Mouse (Mus musculus) urinary bladder, postnatal 10 days (tissue): ENCODE data around the gene Gm11020.

Source experiments
- DNase-seq: peaks from one replicate; pipeline ENCODE4 v3.0.0; 2022; ENCODE audit warnings: low spot score

Gene Gm11020

GRCm38 (mm10) chr8:104342426-104342825 is 21.1 kb downstream of the Gm11020 start:
- DNase-seq = no peak

- peak; percentile 57 for DNase-seq
Observed at GRCm38 (mm10) chr8:104343957-104344356, 22.6 kb downstream of the Gm11020 start.

GRCm38 (mm10) chr8:104344622-104345021 is 23.3 kb downstream of the Gm11020 start:
- DNase-seq = no peak

GRCm38 (mm10) chr8:104346706-104347105 is 25.3 kb downstream of the Gm11020 start:
- DNase-seq = no peak

- DNase-seq = no peak
Observed at GRCm38 (mm10) chr8:104348971-104349370, 27.6 kb downstream of the Gm11020 start.

- no peak for DNase-seq
Observed at GRCm38 (mm10) chr8:104350047-104350446, 28.7 kb downstream of the Gm11020 start.

GRCm38 (mm10) chr8:104353186-104353585 is 31.8 kb downstream of the Gm11020 start:
- DNase-seq = no peak

- no peak for DNase-seq
Observed at GRCm38 (mm10) chr8:104354504-104354903, 33.1 kb downstream of the Gm11020 start.

- DNase-seq = no peak
Observed at GRCm38 (mm10) chr8:104358637-104359036, 37.3 kb downstream of the Gm11020 start.

GRCm38 (mm10) chr8:104359778-104360456 is 38.5 kb downstream of the Gm11020 start:
- no peak for DNase-seq

GRCm38 (mm10) chr8:104365695-104366094 is 44.3 kb downstream of the Gm11020 start:
- DNase-seq = no peak

- no peak for DNase-seq
Observed at GRCm38 (mm10) chr8:104367398-104367797, 46.0 kb downstream of the Gm11020 start.

- no peak for DNase-seq
Observed at GRCm38 (mm10) chr8:104369591-104369990, 48.2 kb downstream of the Gm11020 start.

- DNase-seq = no peak
Observed at GRCm38 (mm10) chr8:104370071-104370470, 48.7 kb downstream of the Gm11020 start.

- DNase-seq = no peak
Observed at GRCm38 (mm10) chr8:104371121-104371520, 49.8 kb downstream of the Gm11020 start.
